Mouse (Mus musculus): ENCODE data around the gene Gm9918.

Gm9918 gene

DNA sequence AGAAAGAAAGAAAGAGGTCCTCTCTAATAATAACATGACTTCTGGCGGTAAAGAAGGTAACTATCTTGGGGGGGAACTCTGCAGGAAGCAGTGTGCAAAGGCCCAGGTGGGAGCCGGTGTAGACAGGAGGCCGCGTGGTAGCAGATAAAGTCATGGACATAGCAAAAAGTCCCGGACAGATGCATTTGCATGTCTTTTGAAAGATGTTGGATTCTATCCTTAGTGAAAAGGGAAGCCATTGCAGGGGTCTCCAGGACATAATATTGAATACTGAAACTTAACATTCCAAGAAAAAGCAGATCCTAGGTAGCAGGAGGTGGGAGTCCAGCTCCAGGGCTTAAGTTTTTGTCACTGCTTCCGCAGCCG, 8.3 kb downstream of the Gm9918 start:
- DNase-seq (ENCODE audit: low spot score) = no peak

DNA sequence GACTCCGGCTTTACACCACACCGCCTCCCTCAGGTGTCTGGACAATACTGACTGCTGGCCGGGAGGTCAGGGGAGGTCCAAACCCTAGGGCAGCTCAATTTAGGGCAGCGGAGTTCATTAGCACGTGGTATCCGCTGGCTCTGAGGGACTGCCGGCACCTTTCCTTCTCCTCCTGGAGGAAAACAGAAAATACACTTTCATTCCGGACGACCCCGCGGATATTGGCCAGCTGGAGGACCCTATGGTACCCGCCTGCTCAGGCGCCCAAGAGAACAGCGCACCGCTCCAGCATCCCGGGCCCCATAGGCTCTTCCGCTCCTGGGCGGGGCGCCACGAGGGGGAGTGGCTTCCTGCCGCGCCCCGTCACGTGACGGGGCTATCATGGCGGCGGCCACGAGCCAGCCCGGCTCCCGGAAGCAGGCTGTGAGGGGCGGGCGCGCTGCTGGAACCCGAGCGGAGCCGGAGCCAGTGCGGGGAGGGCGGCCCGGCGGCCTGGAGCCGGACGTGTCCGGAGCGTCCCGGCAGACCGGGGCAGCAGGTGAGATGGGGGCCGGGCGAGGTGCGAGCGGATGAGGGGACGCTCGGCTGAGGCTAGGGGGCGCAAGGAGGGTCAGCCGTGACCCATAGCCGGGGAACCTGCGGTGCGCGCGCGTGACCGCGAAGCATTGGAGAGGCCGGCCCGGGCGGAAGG, 8.9 kb downstream of the Gm9918 start, which contains the start of gene Mfsd5:
Mfsd5 (plus strand) TSS at position 363 of the 691 bp plus-strand sequence.
- DNase-seq (ENCODE audit: low spot score) = peak; percentile 97

DNA sequence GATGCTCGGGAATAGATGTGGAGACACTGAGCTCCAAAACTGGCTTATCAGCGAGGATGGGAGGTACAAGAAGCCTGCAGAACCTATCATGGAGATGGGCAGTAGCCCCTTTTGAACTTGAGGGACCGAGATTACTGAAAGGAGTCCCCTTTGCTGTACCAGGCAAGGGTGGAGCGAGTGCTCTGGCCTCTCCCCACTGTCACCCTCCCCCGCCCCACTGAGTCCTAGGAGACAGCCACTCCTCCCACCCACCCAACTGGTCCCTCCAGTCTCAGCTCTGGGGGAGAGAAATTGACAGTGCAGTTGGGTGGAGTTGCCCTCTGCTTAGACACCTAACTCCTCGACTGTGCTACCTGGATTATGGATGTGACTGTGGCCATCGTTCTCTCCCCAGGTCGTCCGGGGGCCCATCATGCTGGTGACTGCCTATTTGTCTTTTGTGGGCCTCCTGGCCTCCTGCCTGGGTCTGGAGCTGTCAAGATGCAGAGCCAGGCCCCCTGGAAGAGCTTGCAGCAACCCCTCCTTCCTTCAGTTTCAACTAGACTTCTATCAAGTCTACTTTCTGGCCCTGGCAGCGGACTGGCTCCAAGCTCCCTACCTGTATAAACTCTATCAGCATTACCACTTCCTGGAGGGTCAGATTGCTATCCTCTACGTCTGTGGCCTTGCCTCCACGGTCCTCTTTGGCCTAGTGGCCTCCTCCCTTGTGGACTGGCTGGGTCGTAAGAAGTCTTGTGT, 9.6 kb downstream of the Gm9918 start:
- no peak for DNase-seq (ENCODE audit: low spot score)

DNA sequence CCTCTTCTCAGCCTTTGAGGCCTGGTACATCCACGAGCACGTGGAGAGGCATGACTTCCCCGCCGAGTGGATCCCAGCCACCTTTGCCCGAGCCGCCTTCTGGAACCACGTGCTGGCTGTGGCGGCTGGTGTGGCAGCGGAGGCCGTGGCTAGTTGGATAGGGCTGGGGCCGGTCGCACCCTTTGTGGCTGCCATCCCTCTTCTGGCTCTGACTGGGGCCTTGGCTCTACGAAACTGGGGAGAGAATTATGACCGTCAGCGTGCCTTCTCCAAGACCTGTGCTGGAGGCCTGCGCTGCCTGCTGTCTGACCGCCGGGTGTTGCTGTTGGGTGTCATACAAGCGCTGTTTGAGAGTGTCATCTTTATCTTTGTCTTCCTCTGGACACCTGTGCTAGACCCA, 10.3 kb downstream of the Gm9918 start:
- DNase-seq (ENCODE audit: low spot score) = no peak

DNA sequence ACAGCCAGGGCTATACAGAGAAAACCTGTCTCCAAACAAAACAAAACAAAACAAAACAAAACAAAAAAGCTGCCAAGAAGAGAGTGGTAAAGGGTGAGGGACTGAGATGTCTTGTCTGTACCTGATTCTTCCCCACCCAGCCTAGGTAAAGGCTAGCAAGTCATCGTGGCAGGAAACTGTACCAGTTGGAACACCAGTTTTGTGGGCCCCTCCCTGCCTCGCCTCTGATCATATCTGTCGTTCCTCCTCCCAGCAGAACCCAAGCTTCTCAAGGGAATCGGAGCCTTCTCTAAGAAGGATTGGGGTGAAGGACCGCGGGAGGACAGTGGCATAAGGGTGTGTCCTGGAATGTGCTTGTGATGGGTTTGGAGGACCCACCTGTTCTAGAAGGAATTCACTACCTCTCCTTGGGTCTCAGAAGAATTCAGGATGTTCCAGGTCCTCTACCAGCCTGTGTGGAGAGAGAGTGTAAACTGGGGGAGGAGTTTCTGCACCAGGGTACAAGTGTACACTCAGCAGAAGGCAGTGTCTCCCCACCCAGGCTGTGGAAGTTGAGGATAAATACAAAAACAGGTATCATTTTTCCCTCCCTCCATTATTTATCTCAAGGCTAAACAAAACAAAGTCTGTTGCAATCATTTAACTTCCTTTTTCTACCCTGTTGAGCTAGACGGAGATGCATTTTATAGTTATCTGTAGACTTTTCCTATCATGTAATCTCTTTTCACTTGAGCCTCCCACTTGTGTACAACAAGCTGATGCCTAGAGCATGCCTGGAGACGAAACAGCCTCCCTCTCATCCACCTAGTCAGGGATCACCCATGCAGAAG, 12.3 kb downstream of the Gm9918 start:
- no peak for DNase-seq (ENCODE audit: low spot score)

DNA sequence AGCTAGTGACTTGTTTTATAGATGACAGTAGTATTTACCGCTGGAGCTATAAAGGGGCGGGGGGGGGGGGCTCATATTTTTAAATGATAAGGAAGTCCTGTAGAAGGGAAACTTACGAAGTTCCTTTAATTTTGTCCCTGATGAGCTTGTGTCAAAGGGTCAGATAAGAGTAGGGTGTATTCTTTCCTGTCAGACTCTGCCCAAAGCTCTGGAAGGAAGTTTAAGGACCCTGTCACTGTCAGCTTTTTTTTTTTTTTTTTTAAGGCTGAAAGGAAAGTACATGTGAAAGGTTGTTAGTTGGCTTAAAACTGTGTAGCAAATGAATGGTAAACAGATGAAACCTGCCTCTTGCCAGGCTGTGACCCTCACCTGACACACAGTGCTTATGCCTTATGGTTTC, 13.3 kb downstream of the Gm9918 start:
- DNase-seq (ENCODE audit: low spot score) = no peak

DNA sequence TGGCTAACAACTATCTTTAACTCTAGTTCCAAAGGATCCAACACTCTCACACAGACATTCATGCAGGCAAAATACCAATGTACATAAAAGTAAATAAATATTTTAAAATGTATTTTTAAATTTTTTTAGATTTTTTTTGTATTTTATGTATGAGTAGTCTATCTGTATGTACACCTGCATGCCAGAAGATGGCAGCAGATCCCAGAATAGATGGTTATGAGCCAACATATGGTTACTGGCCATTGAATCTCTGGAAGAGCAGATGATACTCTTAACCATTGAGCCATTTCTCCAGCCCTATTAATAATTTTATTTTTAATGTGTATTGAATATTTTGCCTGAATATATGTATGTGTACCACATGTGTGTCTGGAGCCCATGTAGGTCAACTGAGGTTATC, 17.0 kb downstream of the Gm9918 start:
- DNase-seq (ENCODE audit: low spot score) = peak; percentile 79

DNA sequence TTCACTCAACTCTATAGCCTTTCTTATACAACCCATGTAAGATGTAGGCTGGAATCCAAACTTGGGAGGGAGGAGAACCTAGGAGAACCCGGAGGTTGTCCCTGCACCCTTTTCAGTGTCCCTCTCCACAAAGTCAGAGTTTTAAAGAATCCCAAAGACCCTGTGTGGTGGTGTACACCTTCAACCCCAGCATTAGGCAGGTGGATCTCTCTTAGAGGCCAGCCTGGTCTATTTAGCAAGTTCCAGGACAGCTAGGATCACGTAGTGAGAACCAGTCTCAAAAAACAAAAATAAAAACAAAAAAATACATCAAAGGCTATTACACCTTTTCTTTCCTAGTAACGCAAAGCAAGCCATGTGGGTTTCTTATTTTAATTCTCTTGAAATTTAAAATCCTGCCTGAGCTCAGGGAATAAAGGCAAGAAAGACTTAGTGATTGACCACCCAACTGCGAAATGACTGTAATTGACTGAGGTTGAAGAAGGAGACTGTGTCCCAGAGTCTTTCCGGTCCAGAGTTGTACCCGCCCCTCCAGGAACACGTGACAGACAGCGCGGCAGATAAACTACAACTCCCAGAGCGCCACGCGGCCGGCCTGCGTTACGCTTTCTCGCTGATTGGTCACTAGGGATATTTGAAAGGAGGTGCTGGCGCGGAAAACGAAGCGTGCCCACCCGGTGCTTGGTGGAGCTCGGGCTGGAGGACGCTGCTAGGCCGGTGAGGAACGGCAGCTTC, 25.4 kb downstream of the Gm9918 start, which contains the start of gene Espl1:
Espl1 (plus strand) TSS at position 634 of the 735 bp plus-strand sequence.
- DNase-seq (ENCODE audit: low spot score) = peak; percentile 97

DNA sequence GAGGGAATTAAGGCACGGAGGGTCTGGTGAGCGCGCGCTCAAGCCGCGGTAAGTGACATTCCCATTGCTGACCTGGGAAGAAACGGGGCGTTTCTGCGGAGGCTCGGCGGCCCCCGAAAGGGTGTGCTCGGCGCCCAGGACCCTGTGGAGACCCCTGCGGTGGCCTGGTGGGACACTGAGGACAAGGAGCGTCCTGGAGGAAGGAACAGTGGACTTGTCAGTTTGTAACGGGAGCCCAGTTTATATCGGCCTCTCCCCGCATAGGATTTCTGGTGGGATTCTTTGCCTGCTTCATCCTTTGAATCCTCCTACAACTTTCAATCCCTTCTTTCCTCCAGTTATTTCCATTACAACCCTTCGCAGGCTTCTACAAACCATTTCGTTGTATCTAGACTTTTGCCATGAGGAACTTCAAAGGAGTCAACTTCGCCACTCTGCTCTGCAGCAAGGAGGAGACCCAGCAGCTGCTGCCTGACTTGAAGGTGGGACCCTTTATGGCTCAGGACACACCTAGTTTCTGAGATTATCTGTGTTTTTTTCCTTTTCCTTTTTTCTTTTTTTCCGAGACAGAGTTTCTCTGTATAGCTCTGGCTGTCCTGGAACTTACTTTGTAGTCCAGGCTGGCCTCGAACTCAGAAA, 26.1 kb downstream of the Gm9918 start:
- peak; percentile 23 for DNase-seq (ENCODE audit: low spot score)

DNA sequence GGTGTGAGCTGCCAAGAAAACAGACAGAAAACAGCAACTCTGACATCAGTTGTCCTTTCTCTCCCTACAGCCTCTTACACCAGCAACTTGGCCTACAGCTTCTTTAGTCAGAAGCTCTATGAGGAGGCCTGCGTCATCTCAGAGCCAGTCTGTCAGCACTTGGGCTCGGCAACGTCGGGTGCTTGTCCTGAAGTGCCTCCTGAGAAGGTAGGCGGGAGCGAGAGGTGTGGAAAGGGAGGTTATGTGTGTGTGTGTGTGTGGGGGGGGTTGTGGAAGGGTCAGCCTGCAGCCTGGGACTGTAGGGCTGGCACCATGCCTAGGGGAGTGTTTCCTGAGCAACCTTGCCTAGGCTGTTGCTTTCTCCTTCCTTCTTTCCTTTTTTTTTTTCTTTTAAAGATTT, 32.2 kb downstream of the Gm9918 start:
- peak; percentile 80 for DNase-seq (ENCODE audit: low spot score)

DNA sequence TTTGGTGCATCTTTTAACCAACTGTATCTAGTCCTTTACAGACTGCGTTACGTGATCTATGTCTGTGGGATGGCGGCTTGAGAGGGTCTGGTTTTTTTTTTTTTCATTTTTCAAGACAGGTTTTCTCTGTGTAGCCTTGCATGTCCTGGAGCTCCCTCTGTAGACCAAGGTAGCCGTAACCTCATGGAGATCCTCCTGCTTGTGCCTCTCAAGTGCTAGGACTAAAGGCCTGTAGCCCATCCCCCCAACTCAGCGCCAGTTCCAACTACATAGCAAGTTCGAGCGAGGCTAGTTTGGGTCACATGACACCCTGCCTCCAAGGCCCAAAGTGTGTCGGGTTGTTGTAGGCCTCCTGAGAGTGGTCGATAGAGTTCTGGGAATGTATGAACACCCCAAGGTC, 38.4 kb downstream of the Gm9918 start:
- DNase-seq (ENCODE audit: low spot score) = no peak

DNA sequence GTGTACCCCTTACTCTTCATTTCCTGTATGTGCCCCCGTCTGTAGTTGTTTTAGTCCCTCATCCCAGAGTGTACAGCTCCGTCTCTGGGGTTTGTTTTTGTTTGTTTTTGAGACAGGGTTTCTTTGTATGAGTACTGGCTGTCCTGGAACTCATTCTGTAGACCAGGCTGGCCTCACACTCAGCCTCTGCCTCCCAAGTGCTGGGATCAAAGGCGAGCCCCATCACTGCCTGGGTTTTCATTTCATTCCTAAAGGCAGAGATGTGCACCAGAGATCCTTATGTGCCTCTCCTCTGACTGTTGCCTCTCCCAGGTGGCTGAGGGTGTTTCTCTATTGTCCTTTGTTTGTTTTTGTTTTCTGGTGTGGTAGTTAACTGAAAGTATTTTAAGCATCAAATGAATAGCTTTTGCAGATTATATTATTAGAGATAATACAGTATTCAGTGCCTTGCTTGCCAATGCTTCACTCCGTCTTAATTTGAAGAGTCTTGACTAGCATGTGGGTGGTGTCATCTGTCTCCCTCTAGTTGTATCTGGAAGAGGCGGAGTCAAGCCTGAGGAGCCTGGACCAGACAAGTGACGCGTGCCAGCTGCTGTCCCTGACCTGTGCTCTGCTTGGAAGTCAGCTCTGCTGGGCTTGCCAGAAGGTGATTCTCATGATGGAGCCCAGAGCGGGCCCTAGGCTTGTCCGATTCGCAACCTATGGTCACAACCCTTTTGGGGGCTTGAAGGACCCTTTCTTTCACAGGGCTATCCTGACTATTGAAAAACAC, 39.9 kb downstream of the Gm9918 start:
- DNase-seq (ENCODE audit: low spot score) = peak; percentile 92

DNA sequence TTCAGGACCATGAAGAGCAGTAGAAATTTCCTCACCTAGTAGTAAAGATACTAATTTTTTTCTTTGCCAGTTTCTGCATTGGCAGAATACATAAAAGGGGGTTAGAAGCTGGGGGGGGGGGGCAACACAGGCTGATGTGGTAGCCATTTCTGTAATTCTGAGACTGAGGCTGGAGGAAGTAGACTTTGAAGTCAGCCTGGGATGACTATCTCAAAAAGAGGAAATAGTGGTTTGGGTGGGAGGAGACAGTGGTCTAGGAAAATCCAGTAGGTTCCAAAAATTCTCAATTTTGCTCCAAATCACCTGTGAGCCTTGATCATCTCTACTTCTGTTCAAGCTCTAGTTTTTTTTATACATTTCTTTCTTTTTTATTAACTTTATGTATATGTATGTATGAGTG, 41.1 kb downstream of the Gm9918 start:
- DNase-seq (ENCODE audit: low spot score) = no peak

DNA sequence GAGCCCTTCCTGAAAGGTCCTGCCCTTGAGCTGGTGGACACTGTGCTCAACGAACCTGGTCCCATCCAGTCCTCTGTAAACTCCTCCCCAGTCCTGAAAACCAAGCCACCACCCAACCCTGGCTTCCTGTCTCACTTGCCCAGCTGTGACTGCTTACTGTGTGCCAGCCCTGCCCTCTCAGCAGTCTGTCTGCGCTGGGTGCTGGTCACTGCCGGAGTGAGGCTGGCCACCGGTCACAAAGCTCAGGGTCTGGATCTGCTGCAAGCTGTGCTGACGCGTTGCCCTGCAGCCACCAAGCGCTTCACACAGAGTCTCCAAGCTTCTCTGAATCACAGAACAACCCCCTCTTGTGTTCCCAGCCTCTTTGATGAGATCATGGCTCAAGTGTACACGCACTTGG, 44.9 kb downstream of the Gm9918 start:
- DNase-seq (ENCODE audit: low spot score) = peak; percentile 38

DNA sequence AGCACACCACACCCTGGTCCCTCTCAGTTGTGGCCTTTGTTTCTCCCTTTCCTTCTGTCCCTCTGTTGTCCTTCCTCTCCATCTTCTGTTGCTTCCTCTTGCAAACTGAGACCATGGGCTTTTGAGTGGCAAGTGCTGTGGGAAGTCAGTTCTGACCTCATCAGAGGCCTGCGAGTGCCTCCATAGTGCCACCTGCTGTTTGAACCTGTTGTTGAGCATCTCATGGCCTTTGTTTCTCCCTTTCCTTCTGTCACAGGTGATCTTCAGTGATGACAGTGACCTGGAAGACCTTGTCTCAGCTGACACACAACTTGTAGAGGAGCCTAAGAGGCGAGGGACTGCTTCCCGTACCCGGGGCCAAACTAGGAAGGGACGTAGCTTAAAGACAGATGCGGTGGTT, 45.9 kb downstream of the Gm9918 start:
- DNase-seq (ENCODE audit: low spot score) = peak; percentile 80
